Mouse (Mus musculus): ENCODE results near the gene Tmem39a. TPM values are rescaled to one million over a fixed set of nuclear protein-coding genes. Genes with fewer than 3 reads are reported as not detected.

The Tmem39a gene
- polyA plus RNA-seq (2012; fragmentation: generic; extraction: Trizol): 36.8 TPM

GRCm38 (mm10) chr16:38558221-38558748, at the start of gene Tmem39a:
Gene Tmem39a (plus strand): TSS chr16:38558698.
- no peaks in the 10 kb centered on the region for H3K36me3 ChIP-seq (ENCODE audit: control insufficient read depth, insufficient read depth)
- no peaks in the 10 kb centered on the region for H3K27me3 ChIP-seq (ENCODE audit: control insufficient read depth, insufficient read depth, insufficient read length)
- H3K4me2 ChIP-seq (ENCODE audit: low read depth): no peak within 1 kb of the TSS
- no peak within 1 kb of the TSS for H3ac ChIP-seq (ENCODE audit: control insufficient read depth, insufficient read length)
- H3K79me2 ChIP-seq (ENCODE audit: control insufficient read depth, insufficient read depth): peaks cover 5% of the 10 kb centered on the region
- TF ChIP-seq POLR2A (IDR thresholded peaks at IDR 0.05; ENCODE audit: insufficient read length, low read depth) (no peak), MYOD1 (IDR thresholded peaks at IDR 0.05; ENCODE audit: control insufficient read depth in 1 of 3, insufficient read length in 2 of 3, low read depth in 2 of 3) (no peak)
- no peak within 1 kb of the TSS for H3K4me3 ChIP-seq

- TF ChIP-seq E2F4 (IDR thresholded peaks at IDR 0.05; ENCODE audit: insufficient read depth): no peak
- TF ChIP-seq POLR2A (IDR thresholded peaks at IDR 0.05; ENCODE audit: insufficient read length, low read depth): no peak
- TF ChIP-seq CEBPB (IDR thresholded peaks at IDR 0.05; ENCODE audit: insufficient read depth, poor library complexity, severe bottlenecking): no peak
- no peak for TF ChIP-seq TCF12 (IDR thresholded peaks at IDR 0.05; ENCODE audit: insufficient read depth, poor library complexity, severe bottlenecking)
- no peak for TF ChIP-seq MAX (IDR thresholded peaks at IDR 0.05; ENCODE audit: low read depth)
- no peak for TF ChIP-seq SRF (IDR thresholded peaks at IDR 0.05; ENCODE audit: control insufficient read depth, insufficient read length, low read depth)
- TF ChIP-seq MYOG (IDR thresholded peaks at IDR 0.05; ENCODE audit: control insufficient read depth in 1 of 3, insufficient read depth in 1 of 3, insufficient read length in 2 of 3, low read depth in 2 of 3): no peak
- no peak for TF ChIP-seq USF1 (IDR thresholded peaks at IDR 0.05; ENCODE audit: low read depth)
- no peak for TF ChIP-seq MYOD1 (IDR thresholded peaks at IDR 0.05; ENCODE audit: control insufficient read depth in 1 of 3, insufficient read length in 2 of 3, low read depth in 2 of 3)
- no peak for TF ChIP-seq TCF3 (IDR thresholded peaks at IDR 0.05; ENCODE audit: insufficient read length, low read depth)
- TF ChIP-seq POLR2AphosphoS2 (IDR thresholded peaks at IDR 0.05; ENCODE audit: insufficient read length, low read depth): no peak
- no peak overlapping the region for H3ac ChIP-seq (ENCODE audit: control insufficient read depth, insufficient read length)
- H3K27me3 ChIP-seq (ENCODE audit: control insufficient read depth, insufficient read depth, insufficient read length): no peaks in the 10 kb centered on the region
- no peaks in the 10 kb centered on the region for H3K79me2 ChIP-seq (ENCODE audit: control insufficient read depth, insufficient read depth)
- H3K4me2 ChIP-seq (ENCODE audit: low read depth): no peak overlapping the region
- H3K4me3 ChIP-seq: no peak overlapping the region
- peaks cover 13% of the 10 kb centered on the region for H3K36me3 ChIP-seq (ENCODE audit: control insufficient read depth, insufficient read depth)
Observed at GRCm38 (mm10) chr16:38510846-38511245, 47.7 kb upstream of the Tmem39a start.

- Histone ChIP-seq H3ac (ENCODE audit: control insufficient read depth, insufficient read length) (no peak overlapping the region), H3K4me2 (ENCODE audit: low read depth) (no peak overlapping the region), H3K4me3 (no peak overlapping the region), H3K79me2 (ENCODE audit: control insufficient read depth, insufficient read depth) (peaks cover 34% of the 10 kb centered on the region), H3K36me3 (ENCODE audit: control insufficient read depth, insufficient read depth) (peaks cover 28% of the 10 kb centered on the region), H3K27me3 (ENCODE audit: control insufficient read depth, insufficient read depth, insufficient read length) (no peaks in the 10 kb centered on the region)
- TF ChIP-seq SRF (IDR thresholded peaks at IDR 0.05; ENCODE audit: control insufficient read depth, insufficient read length, low read depth): no peak
- no peak for TF ChIP-seq TCF12 (IDR thresholded peaks at IDR 0.05; ENCODE audit: insufficient read depth, poor library complexity, severe bottlenecking)
- no peak for TF ChIP-seq REST (IDR thresholded peaks at IDR 0.05; ENCODE audit: insufficient read depth, insufficient read length)
- no peak for TF ChIP-seq USF1 (IDR thresholded peaks at IDR 0.05; ENCODE audit: low read depth)
- TF ChIP-seq POLR2A (IDR thresholded peaks at IDR 0.05; ENCODE audit: insufficient read length, low read depth): no peak
- no peak for TF ChIP-seq MYOG (IDR thresholded peaks at IDR 0.05; ENCODE audit: control insufficient read depth in 1 of 3, insufficient read depth in 1 of 3, insufficient read length in 2 of 3, low read depth in 2 of 3)
- no peak for TF ChIP-seq MYOD1 (IDR thresholded peaks at IDR 0.05; ENCODE audit: control insufficient read depth in 1 of 3, insufficient read length in 2 of 3, low read depth in 2 of 3)
- TF ChIP-seq E2F4 (IDR thresholded peaks at IDR 0.05; ENCODE audit: insufficient read depth): no peak
- TF ChIP-seq CEBPB (IDR thresholded peaks at IDR 0.05; ENCODE audit: insufficient read depth, poor library complexity, severe bottlenecking): no peak
- TF ChIP-seq MAX (IDR thresholded peaks at IDR 0.05; ENCODE audit: low read depth): no peak
- no peak for TF ChIP-seq TCF3 (IDR thresholded peaks at IDR 0.05; ENCODE audit: insufficient read length, low read depth)
- TF ChIP-seq POLR2AphosphoS2 (IDR thresholded peaks at IDR 0.05; ENCODE audit: insufficient read length, low read depth): no peak
Observed at GRCm38 (mm10) chr16:38519140-38519539, 39.4 kb upstream of the Tmem39a start.

GRCm38 (mm10) chr16:38521211-38521987, 37.1 kb upstream of the Tmem39a start:
- Histone ChIP-seq H3K27me3 (ENCODE audit: control insufficient read depth, insufficient read depth, insufficient read length) (no peaks in the 10 kb centered on the region), H3K4me2 (ENCODE audit: low read depth) (peak overlapping the region; percentile 95), H3K36me3 (ENCODE audit: control insufficient read depth, insufficient read depth) (peaks cover 41% of the 10 kb centered on the region), H3K4me3 (peak overlapping the region; percentile 89), H3ac (ENCODE audit: control insufficient read depth, insufficient read length) (peak overlapping the region; percentile 59), H3K79me2 (ENCODE audit: control insufficient read depth, insufficient read depth) (peaks cover 34% of the 10 kb centered on the region)
- no peak for TF ChIP-seq MYOD1 (IDR thresholded peaks at IDR 0.05; ENCODE audit: control insufficient read depth in 1 of 3, insufficient read length in 2 of 3, low read depth in 2 of 3)
- no peak for TF ChIP-seq MAX (IDR thresholded peaks at IDR 0.05; ENCODE audit: low read depth)
- TF ChIP-seq POLR2A (IDR thresholded peaks at IDR 0.05; ENCODE audit: insufficient read length, low read depth): no peak
- TF ChIP-seq CEBPB (IDR thresholded peaks at IDR 0.05; ENCODE audit: insufficient read depth, poor library complexity, severe bottlenecking): no peak
- TF ChIP-seq E2F4 (IDR thresholded peaks at IDR 0.05; ENCODE audit: insufficient read depth): no peak
- no peak for TF ChIP-seq USF1 (IDR thresholded peaks at IDR 0.05; ENCODE audit: low read depth)
- TF ChIP-seq SRF (IDR thresholded peaks at IDR 0.05; ENCODE audit: control insufficient read depth, insufficient read length, low read depth): no peak
- TF ChIP-seq REST (IDR thresholded peaks at IDR 0.05; ENCODE audit: insufficient read depth, insufficient read length): no peak
- no peak for TF ChIP-seq TCF12 (IDR thresholded peaks at IDR 0.05; ENCODE audit: insufficient read depth, poor library complexity, severe bottlenecking)
- no peak for TF ChIP-seq POLR2AphosphoS2 (IDR thresholded peaks at IDR 0.05; ENCODE audit: insufficient read length, low read depth)
- no peak for TF ChIP-seq TCF3 (IDR thresholded peaks at IDR 0.05; ENCODE audit: insufficient read length, low read depth)
- no peak for TF ChIP-seq MYOG (IDR thresholded peaks at IDR 0.05; ENCODE audit: control insufficient read depth in 1 of 3, insufficient read depth in 1 of 3, insufficient read length in 2 of 3, low read depth in 2 of 3)

Measured in myocyte (in vitro differentiated cells).